Mouse (Mus musculus): Measurements from ENCODE around the gene Gnao1.

DNA sequence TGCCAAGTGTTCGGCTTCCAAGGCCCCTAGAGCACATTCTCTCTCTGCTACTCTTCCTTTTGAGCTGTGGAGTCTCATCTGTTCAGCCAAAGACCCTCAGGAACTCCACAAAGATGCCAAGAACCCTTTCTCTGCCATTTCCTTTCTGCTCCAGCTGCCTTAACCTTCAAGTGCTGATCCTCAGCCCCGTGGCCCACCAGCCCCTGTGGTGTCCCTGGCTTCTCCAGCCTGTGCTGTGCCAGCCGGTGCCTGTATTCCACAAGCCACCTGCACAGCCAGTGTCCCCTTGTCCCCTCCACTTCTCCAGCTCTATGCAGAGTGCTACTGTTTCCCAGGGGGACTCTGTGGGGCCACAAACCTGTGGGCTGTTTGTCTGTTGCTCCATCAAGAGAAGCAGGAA lies 83.8 kb downstream of the Gnao1 start:
- TF ChIP-seq CTCF (IDR thresholded peaks at IDR 0.05; ENCODE audit: insufficient read depth, low read depth, low read length): no peak
- TF ChIP-seq POLR2A (IDR thresholded peaks at IDR 0.05; ENCODE audit: insufficient read depth, low read depth, low read length): no peak

All from olfactory bulb, adult 2 months (tissue).